Mouse (Mus musculus) lung, postnatal 0 days (tissue): ENCODE results near the gene Nufip1.

Experiments used
- CTCF ChIP-seq: IDR thresholded peaks from 2 replicates; pipeline ENCODE4 v1.5.1; 2016; ENCODE audit warnings: antibody characterized with exemption, mild to moderate bottlenecking
- EP300 ChIP-seq: IDR thresholded peaks from 2 replicates; pipeline ENCODE4 v1.6.1; 2016; ENCODE audit warnings: antibody characterized with exemption, mild to moderate bottlenecking, control low read depth

GRCm38 (mm10) chr14:76082086-76082636 is 28.5 kb upstream of the Nufip1 start:
- no peak for TF ChIP-seq EP300
- TF ChIP-seq CTCF: no peak
